Mouse (Mus musculus) brain, adult 2 months (tissue): ENCODE results near the gene 4930407I10Rik.

ENCODE experiments used
- DNase-seq: peaks from one replicate; pipeline ENCODE4 v3.0.0; 2011; ENCODE audit warnings: low read depth, low spot score

The 4930407I10Rik gene

DNA sequence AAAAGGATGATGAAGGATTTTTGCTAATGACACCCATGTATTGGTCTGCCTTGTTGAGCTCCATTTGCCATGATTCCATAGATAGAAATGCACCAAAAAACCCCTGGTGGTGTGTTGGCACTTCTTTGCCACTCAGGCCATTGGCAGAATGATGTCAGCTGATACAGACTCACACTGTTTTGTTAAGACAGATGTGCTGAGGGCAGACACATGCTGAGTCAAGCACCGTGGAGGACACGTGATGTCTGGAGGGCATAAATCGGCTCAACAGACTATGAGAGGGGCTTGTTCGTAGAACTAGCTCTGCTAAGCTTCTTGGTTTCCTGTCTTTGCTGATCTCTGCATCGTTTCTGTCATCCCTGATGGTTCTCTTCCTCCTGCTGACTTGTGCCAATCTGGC is 6.4 kb upstream of the 4930407I10Rik start:
- no peak for DNase-seq

DNA sequence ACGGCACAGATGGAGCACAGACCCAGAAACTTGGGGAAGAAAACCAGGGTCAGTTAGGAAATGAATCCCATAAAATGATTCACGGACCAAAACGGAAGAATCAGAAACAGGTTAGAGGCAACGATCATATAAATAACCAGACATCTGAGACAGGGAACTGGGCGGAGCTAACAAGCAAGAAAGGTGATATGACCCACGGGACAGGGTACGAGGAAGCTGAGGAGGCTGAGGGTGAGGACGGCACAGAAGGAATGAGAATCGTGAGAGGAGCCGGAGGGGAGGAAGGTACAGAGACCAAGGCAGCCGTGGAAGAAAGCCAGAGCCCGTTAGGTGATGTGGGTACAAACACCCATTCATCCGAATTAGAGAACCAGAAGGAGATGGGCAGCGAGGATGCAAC is 5.0 kb downstream of the 4930407I10Rik start:
- DNase-seq: no peak

DNA sequence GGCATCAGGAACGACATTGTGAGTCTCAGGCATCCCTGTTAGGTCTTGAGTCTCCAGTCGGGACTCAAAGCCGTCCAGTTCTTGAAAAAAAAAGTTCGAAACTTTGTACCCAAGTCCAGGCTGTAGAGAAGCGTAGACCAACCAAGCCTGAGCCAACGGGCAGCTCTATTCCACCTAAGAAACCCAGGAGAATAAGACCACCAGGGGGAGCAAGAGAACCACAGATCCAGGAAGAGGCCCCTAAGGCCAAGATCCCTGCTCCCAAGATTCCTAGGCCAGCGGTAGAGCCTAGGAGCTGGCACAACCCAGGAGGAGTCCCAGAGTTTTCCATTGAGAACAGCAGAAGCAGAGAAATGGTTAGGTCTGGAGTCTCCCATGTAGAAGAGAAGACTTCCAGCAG is 6.6 kb downstream of the 4930407I10Rik start:
- peak; percentile 92 for DNase-seq

DNA sequence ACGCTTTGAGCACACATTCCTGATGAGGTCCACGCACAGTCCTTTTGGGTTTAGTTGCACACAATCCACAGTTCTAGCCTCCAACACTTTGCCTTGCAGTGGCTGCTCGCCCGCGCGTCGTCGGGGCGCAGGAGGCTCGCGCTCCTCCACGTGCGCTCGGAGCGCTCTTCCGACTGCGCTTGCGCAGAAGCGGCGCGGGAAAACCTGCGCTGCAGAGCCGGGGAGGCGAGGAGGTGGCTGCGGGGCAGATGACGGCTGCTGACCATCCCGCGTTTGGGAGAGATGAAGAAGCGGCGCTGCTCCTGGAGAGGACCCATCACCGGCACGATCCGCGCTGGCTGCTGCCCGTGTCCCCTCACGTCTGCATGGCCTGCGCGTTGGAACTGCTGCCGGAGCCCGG is 10.9 kb downstream of the 4930407I10Rik start, which contains the start of gene Mei1:
Gene Mei1, plus strand, starts transcription at position 99 of the 400 bp plus-strand sequence.
- peak; percentile 26 for DNase-seq

DNA sequence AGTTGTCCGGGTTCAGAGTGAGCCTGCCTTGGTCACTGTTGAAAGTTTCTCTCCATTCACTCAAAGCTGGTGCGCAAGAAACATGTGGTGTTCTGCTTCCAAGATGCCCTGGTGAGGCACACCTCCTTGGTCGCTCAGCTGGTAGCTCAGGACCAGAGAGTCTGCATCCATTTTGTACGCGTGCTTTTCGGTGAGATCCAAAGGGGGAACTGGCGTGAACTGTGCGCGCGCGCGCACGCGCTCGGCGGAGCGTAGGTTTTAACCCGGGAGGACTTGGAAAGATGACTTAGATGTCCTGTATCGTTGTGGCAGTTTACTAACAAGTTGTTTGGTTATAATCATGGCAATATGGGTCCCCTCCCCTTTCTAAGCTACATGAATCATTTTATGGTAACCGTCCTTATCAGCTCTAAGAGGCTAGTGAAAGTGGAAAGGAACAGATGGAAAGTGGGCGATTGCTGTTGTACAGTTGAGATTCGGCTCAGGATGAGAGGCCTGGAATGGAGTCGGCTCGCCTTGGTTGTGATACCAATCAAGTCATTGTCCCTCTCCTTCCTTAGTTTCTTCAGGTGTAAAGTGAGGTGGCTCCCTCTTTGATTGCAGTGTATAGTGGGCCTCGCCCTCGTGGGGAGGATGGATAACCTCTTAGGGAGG is 13.0 kb downstream of the 4930407I10Rik start:
- DNase-seq: peak; percentile 76

DNA sequence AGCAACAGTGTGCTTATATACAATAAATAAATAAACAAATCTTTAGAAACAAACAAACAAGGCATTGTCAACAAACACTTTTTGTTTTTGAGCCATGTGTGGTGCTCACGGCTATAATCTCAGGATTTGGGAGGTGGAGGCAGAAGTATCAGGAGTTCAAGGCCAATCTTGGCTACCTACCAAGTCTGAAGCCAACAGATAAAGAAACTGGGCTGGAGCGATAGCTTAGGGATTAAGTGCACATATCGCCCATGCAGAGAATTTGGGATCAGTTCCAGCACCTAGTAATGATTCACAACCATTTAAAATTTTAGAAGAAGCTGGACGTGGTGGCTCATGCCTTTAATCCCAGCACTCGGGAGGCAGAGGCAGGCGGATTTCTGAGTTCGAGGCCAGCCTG is 14.5 kb downstream of the 4930407I10Rik start:
- DNase-seq: no peak

DNA sequence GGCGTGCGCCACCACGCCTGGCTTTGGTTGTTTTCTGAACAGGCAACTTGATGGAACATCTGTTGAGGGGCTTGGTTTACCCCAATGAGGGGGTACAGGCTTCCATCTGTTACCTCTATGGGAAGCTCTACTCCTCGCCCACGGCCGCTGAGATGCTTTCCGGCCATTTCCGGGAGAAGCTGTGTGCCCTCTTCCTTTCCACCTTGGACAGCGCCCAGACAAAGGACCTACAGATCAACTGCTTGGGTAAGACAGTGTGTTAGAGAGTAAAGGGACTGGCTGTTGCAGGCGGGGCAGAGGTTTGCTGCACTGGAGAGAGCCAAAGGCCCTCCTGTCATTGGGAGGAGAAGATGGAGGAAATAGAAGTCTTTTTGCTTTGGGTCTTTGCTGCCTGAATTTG is 20.9 kb downstream of the 4930407I10Rik start:
- no peak for DNase-seq

DNA sequence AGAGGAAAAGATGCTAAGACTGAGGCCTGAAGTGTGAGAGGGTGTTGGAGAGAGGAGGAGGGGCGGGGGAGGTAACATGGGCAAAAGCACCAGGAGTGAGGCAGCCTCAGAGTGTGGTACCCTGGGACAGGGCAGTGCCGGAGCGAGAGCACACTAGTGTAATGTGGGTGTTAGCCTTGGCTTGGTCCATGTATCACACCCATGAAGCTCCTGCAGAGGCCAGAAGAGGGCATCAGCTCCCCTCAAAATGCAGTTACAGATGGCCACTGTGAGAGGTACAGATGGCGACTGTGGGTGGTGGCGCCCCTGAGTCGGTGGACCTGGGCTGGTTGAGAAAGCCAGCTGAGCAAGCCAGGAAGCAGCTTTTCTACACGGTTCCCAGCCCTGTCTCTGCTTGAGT is 22.2 kb downstream of the 4930407I10Rik start:
- peak; percentile 95 for DNase-seq

DNA sequence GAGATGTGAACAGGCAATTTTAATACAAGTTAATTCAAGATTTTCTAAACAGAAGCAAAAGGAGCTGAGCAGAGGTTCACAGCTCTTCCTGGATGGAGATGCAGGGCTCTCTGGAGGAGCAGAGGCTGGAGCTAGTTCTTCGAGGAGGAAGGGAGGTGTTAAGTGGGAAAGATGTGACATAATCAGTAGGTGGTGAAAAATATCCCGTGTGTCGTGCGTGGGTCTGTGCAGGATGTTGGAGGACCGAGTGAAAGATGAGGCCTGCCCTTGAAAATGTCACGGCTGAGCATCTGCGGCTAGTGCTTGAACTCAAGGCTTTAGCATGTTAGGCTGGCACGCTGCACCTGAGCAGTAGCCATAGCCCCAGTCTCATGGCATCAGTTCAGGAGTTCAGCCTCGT is 26.7 kb downstream of the 4930407I10Rik start:
- peak; percentile 85 for DNase-seq

DNA sequence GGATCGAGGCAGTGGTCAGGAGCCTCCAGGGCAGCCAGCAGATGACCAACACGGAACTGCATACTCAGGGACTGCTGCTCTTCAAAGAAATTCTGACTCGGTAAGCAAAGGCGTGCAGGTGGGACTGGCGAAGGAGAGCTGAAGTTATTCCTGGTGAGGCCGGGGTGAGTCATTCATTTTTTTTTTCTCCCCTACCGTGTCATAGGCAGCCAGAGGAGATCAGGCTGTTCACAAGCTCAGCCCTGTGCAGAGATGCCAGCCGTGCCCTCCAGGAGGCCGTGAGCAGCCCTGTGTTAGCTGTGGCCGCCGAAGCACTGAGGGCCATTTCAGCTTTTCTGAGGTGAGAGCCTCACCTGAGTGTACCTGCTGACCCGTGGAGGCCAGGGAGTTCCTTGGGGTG is 27.2 kb downstream of the 4930407I10Rik start:
- peak; percentile 86 for DNase-seq

DNA sequence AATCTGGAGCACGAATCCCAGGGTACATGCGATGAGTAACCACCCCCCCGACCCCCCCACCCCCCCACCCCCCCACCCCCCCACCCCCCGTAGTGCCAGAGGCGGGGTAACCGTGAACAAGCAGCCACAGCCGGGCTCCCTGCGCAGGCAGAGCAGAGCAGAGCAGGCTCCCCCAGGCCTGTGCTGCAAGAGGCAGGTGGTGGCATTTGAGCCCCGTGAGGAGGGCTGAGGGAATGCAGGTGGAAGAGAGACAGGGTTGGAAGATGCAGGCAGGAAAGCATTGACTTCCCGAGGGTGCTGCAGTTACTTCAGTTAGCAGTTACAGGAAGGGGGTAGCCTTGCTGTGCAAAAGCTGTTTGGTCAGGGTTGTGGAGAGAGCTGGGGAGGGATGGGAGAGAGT is 28.3 kb downstream of the 4930407I10Rik start:
- DNase-seq: peak; percentile 83

DNA sequence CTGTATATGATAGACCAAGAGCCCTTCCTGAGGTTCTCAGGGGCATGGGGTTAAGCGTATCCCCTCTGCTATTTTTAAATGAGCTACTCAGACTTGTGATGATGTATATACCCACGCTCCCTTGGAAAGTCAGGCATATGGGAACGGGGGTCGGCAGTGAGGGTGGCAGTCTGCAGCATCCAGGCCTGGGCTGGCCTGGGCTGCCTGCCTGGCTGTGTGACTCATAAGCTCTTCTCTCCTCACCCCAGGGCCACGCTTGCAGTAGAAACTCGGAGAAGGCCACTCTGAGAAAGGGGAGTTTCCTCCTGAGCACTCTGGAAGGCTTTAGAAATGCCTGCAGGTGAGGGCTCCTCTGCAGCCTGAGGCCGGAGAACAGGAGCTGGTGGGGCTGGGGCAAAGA is 32.1 kb downstream of the 4930407I10Rik start:
- peak; percentile 72 for DNase-seq

DNA sequence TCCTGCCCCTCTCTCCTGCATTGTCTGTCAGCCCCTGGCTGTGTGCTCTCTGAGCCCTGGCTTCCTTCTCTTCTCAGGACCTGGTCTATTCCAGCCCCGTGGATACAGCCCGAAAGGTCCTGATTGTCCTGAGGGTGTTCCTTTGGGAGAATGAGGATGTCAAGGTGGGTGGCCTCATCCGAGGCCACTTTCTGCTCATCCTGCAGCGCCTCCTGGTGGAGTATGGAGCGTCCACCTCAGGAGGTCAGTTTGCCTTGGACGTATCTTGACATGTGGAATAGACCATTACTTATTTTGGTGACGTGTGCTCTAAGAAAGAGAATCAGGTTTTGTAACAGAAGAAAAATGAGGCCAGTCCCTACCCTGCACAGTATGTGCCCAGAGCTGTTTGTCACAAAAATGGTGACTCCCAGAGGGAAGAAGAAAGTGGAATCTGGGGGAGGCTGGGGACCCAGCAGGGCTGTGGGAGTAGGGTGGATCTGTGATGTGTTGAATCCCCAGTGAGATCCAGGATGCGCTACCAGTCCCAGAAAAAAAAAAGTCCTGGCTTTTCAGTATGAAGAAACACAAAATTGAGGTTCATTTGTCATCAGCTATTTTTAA is 48.1 kb downstream of the 4930407I10Rik start:
- DNase-seq: peak; percentile 85
